Mouse (Mus musculus) erythroblast, adult 5-6 weeks (primary cell): ENCODE measurements around the gene Vps36. TPM values are rescaled to one million over a fixed set of nuclear protein-coding genes. Genes with fewer than 3 reads are reported as not detected.

Experiments
- ATAC-seq: replicated peaks from 2 replicates; pipeline ENCODE4 v1.8.0; 2016; ENCODE audit warnings: moderate number of reproducible peaks, mild to moderate bottlenecking, moderate TSS enrichment, inconsistent platforms; ENCODE audit not compliant: poor library complexity, low FRiP score, severe bottlenecking
- total RNA-seq, 2 experiments: library from RNA; stranded (forward) in 1 of 2; stranded (reverse) in 1 of 2; fragments of 150-400 nt in 1 of 2; fragments of 200-764, 138-1000 nt in 1 of 2; gene quantifications; 2 replicates each; pipeline versions ENCODE4 v1.2.3 to v1.2.4; 2015 to 2017; ENCODE audit warnings: low replicate concordance in 2 of 2

Vps36 gene
- total RNA-seq (2015; ENCODE audit: low replicate concordance) (10.0 and 12.3 TPM in 2 replicates), total RNA-seq (2017; ENCODE audit: low replicate concordance) (8.5 and 11.8 TPM in 2 replicates)

DNA sequence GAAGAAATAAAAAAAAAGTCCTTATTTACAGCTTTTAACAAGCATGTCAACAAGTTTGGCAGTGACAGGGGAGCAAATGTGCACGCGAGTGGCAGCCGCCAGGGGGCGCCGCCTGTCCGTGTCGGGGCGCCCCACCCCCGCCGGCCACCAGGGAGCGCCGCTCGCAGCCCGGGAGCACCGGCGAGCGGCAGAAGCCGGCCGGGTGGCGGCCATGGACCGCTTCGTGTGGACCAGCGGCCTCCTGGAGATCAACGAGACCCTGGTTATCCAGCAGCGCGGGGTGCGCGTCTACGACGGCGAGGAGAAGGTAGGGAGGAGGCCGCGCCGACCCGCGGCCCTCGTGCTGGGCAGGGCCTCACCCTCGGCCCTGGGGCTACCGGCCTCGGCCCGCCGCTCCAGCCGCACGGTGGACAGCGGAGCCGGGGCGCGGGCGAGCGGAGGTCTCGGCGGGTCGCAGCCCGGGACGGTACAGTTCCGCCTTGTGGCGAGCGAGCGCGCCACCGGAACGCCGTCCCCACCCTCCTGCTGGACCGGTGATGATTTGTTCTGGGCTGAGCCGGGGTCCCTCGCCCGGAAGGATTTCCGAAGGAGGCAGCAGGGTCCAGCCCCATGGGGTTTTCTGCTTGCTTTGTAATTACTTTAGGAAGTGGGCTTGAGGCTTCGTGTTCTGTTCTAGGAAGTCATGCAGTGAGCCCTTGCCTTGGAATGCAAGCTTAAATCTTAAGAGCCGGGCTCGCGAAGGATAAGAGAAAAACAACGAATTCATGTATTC, at the start of gene Vps36:
TSS of gene Vps36 (plus strand) at position 150 of the 772 bp plus-strand sequence.
- ATAC-seq, result peak; percentile 92

DNA sequence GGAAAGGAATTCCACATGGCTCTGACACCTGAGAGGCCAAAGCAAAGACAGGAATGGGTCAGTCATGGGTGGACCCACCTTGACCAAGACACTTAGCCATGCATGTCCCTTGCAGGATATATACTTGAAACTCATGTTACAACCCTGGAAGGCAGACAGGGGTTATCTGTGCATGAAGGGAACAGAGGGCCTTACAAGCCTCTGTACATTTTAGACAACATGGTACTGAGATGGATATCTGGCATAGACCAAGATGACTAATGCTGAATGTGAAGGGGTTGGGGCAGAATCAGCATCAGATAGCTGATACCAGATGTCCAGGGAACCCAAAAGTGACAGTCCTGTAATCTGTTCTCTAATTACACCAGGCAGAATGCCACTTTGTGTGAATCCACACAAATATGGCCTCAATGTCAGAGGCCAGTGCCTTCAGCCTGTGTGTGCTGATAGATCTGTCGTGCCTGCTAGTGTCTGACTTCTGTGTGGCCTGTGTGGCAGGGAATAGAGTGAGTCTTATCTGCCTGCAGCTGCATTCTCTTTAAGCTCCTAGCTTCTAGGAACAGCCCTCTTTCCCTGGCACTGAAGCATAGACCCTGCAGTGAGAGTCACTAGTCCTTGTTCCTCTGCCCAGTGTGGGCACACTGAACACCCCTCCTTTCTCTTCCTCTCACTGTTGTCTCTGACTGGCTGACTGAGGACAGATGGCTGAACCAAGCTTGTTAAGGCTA, 48.7 kb upstream of the Vps36 start:
- ATAC-seq, result peak; percentile 62

DNA sequence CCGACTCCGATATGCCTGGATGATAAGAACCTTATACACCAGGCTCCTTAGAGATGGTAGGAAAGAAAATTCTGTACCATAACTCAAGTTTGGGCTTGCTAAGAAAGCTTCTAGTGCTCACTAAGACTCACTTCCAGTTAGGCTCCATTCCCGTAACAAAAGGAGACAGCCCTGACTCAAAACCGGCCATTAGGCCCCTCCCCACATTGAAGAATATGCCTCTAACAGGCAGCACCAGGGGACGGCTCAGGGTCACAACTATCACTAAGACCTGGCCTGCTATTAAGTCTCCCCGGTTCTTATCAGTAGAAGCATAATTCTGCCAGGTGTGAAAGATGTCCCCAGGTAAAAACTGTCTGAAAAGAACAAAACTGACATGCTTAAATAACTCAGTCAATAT, 46.8 kb upstream of the Vps36 start:
- no peak for ATAC-seq

DNA sequence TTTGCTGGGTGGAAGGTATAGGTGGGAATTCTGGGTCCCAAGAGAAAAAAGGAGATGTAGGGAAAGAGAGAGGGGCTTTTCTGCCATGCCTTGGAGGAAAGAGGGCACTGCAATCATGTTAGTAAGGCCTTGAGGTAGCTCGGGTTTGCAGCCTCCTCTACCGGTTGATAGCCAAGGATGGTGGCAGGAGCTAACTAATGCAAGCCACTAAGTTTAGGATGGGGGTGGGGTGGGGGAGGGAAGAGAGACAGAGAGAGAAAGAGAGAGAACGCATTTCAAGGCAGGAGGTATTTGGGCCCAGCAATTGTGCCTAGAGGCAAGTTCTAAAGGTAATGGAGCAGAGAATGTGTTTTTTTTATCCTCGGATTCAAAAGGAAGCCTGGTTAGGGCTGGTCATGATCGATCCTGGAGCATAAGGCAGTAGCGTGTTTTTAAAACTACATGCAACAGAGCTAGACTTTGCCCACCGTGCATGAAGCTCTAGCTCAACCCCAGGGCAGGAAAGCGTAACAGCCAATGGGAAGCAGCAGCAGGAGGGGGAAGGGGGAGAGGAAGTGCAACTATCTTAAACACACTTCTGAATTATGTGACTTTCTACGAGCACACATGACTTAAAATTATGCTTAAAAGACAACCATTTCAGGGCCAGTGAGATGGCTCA, 44.8 kb upstream of the Vps36 start:
- ATAC-seq, result no peak

DNA sequence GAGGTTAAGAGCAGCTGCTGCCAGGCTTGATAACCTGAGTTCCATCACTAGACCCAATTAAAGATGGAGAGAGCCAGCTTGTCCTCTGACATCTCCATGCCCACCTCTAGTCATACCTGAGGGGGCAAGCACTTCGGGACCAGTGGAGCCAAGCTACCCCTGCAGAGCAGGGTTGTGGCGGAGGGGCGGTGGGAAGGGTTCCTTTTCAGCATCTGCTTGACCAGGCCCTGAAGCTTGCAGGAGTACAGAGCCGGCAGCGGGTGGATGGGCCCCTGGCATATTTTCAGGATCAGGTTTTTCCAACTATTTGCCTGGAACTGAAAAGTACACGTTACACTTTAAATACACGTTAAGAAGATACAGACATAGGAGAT, 44.3 kb upstream of the Vps36 start:
- no peak for ATAC-seq

DNA sequence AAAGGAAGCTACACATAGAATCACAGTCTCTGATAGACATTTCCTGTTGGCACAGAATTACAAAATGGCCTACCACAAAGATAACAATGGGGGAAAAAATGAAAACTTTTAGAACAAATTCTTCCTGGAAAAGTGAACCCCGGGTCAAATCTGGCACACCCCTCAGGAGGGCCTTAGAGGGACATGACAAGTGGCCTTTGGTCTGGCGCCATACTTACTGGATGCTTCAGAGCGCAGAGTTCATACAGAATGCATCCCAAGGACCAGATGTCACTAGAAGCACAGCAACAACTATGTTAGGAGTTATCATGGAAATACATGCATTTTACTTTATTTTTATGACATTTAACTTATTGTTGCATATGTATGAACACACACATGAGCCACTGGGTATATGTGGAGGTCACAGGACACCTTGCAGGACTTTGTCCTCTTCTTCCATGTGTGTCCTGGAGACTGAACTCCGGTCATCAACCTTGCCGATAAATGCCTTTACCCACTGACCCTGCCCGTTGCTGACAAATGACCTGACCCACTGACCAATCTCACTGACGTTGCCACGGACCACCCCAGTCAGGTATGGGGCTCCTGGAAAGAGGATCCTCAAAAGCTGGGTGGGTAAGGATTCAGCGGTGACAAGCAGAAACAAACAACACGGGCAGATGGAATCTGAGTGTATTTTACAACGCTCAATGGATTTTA, 42.8 kb upstream of the Vps36 start:
- no peak for ATAC-seq

DNA sequence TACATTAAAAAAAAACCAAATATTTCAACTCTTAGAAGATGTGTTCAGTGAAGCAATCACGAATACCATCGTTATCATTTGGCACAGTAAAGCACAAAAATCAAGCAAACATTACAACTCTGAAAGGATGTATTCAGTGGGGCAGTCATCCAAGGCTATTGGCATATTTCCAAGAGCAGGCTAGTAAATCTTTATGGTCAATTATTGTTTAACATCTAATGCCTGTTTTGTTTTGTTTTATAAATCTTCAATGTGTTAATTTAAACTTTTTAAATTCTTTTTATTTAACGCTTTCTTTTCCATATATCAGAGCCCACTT, 42.3 kb upstream of the Vps36 start:
- no peak for ATAC-seq

DNA sequence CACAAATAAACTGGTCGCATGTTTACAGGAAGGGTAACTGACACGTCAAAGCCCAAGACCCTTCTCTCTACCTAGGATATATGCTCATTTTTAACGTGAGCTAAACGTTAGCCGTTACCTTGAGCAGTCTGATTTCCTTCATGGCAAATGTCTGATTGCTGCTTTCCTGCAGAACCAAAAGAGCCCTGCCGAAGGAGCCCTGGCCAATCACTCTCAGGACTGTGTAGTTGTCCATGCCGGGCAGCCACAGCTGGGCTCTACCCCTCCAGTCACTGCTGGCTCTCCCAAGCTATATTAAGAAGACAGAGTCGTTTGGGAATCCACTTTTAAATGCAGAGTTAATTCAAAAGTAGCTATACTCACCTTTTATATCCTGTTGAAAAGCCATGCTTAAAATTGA, 30.4 kb upstream of the Vps36 start:
- ATAC-seq, result no peak

DNA sequence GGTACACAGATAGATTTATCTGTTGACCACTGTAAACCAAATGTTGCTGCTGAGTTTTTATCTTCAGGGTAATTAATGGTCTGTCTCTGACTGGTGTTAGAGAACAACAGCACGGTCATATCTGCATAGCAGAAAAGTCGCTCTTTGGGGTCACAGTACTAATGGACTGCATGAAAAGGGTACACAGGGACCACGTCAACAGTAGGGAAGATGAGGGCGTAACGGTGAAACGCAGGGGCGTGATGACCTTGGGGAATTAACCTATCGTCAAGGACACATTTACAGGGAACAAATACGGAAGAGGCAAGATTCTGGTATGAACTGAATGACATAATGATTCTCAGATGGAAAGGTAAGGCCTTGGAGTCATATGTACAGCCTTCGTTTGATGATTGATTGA, 28.2 kb upstream of the Vps36 start:
- ATAC-seq, result no peak

DNA sequence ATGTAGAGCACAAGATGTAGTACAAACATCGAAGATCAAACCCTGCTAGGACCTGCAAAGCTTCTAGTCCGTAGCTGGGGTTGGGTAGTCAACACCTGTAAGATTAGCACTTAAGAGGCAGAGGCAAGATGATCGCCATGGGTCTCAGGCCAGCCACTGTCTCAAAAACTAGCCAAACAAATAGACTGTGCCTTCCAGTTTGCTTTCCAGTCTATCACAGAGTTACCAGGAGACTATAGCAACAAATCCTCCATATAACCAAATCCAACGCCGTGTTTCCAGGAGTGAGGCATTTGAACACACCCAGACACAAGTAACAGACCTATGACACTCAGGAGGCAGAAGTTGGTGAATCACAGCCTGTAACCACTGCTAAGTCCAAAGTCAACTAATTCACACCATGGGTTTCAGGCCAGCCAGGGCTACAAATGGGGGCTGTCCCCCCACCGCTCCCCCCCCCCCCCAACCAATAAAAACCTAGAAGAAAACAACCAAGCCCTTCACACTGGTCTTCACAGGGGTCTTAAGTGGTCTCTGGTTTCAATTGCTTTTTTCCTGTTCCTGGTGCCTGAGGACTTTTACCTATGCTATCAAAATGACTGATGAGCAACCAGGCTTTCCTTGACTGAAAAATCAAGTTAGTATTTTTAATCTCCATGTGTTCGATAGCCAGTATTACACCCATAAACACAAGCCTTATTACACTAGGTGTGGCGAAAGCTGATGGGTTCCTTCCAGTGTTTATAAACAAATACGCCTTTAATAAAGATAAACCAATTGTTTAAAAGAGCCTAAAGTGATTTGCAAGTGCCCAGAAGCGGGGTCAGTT, 27.1 kb upstream of the Vps36 start:
- ATAC-seq, result peak; percentile 40

DNA sequence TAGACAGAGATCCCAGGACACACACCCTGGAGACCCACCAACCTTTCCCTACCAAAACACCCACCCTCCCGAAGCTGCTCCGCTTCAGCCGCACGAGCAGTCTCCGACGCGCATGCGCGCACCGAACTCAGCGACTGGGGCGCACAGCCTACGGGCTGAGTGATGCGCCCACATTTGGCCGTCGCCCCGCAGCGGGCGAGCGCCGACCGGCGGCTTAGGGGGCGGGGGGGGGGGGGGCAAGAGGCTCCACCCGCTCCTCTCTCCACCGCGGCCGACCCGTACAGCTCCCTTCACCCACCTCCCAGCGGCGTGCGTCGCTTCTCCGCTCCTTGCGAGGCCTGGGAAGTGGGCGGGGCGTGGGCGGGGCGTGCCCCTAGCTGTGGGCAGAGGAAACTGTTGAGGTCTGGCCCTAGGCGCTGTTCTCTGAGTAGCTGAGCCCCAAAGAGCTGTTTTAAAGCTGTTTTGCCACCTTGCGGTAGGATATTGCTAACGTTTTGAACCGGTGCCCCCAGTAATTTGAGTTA, 26.5 kb upstream of the Vps36 start, which contains the start of gene Nek3:
TSS of gene Nek3 (minus strand) at position 356 of the 524 bp plus-strand sequence.
- ATAC-seq, result peak; percentile 94

DNA sequence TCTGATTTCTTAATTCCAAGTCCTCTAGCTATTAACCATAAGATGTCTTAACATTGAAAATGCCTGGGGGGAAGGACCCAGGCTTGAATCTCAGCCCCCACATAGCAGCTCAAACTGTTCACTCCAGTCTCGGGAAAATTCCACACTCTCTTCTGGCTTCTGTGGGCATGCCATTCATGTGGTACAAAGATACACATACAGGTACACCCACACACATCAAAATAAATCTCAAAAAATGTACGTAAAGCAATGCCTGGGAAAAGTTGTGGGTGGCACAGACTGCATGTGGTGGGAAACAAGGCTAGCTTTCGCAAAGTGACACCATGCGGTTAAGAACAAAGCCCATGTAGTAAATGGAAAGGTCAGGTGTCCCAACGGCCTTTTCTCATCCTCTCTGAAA, 23.4 kb upstream of the Vps36 start:
- no peak for ATAC-seq

DNA sequence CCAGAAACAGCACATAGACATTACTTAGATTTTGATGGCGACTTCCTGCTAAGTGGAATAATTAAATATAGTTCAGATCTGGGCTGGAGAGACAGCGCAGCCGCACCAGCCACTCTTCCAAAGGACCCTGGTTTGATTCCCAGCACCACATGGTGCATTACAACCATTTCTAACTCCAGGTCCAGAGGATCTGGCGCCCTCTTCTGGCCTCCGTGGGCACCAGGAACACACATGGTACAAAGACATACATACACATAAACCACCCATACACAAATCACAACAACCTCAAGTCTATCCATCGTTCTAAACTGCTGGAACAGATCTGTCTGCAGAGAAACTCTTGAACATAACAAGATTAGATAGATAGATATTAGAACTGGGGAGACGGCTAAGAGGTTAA, 16.6 kb upstream of the Vps36 start:
- ATAC-seq, result no peak

DNA sequence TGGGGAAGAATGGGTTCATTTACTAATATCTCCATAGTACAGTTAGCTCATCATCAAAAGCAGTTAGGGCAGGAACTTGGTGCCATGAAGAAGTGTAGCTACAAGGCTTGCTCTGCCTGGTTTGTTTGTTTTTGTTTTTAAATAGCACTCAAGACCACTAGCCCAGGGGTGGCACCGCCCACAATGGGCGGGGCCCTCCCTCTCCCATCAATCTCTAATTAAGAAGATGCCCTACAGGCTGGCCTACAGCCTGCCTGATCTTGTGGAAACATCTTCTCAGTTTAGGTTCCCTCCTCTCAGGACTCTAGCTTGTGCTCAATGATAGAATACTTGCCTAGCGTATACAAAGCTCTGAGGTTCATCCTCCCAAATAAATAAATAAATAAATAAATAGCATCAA, 7.7 kb upstream of the Vps36 start:
- peak; percentile 90 for ATAC-seq

DNA sequence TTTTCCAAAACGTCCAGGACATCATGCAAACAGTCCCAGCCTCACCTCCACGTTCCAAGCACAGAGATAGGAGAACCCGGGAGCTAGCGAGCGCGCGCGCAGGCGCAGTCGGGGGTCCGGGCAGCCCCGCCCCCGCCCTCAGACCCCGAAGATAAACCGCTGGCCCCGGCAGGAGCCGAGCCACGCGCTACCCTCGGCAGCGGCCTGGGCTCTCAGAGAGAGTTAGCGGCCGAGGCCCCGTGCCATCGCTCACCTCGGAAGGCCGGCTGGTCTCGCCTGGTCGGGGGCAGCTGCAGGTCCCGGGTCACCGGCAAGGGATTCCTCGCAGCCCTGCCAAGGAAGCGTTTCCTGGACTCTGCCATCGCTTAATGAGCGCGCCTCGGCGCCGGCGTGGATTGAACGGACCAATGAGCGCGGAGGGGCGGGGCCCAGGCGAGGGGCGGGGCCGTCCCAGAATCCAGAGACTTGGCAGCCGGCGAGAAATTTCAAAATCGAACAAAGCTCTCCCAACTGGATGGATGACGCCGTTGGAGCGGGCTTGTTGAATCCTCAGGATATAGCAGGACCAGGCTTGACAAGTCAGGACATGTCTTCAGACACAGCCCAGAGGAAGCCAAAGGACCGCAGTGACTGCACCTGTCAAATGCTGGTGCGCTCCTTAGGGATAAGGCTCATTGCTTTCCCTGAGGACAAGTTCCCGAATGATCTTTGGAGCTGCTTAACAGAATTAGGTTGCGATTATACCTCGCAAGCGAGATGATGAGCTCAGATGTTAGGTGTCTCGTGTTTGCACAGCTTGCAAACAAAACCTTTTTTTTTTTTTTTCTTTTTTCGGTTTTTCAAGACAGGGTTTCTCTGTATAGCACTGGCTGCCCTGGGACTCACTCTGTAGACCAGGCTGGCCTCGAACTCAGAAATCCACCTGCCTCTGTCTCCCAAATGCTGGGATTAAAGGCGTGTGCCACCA, 6.9 kb upstream of the Vps36 start, which contains the start of gene Ckap2:
TSS of gene Ckap2 (minus strand) at position 389 of the 967 bp plus-strand sequence.
- peak; percentile 91 for ATAC-seq

DNA sequence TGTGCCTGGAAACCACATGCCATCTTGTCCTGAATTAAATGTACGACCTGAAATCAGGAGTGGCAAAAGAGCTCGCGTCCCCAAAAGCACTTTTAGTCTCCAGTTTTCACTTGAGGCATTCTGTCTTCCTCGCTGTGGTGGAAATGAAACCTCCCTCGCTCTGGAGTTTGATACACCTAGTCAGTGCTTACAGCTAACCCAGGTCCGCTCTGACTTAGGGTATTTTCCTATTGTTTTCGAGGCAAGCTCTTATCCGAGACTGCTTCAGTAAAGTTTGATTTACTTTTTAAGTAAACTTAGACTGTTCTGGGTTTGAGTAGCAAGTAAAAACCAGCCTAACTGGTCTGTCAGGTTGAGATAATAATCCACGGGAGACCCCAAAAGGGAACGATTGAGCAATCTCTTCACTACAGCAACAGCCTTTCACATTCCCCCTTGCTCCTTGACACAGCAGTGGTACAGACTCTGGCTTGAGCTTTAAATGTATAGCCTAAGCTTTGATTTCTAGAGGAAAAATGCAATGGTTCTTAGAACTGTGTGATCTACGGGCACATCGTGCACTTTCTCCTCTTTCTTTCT, 912 bp downstream of the Vps36 start:
- ATAC-seq, result peak; percentile 63

DNA sequence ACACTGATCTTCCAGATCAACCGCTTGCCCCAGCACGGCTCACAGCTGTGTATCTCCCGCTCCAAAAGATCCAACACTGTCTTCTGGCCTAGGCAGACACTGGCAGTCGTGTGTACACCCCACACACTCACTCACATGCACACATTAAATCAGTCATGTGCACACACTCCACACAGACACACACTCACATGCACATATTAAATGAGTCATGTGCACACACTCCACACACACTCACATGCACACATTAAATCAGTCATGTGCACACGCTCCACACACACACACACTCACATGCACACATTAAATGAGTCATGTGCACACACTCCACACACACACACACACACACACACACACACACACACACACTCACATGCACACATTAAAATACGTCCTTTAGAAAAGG, 5.3 kb downstream of the Vps36 start:
- no peak for ATAC-seq

DNA sequence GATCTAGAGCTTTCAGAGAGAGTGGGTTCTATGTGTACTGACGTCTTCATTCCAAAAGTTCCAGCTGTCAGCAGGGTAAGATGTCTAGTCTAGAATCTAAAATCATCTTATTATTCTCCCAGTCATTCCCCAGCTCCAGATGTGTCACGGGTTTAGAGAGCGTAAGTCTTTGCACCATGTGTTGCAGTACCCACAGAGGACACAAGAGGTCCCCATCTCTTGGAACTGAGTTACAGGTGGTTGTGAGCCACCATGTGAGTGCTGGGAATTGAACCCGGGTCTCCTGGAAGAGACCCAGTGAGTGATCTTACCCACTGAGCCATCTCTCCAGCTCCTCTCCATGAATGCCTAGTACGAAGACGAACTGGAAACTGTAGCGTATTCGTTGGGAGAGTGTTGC, 6.9 kb downstream of the Vps36 start:
- peak; percentile 46; the same call in 1 of the 2 replicates for ATAC-seq
